Mouse (Mus musculus) testis, adult 2 months (tissue): ENCODE measurements around the gene Ap2a2. TPM values are rescaled to one million over a fixed set of nuclear protein-coding genes. Genes with fewer than 3 reads are reported as not detected.

Source experiments
- H3K27ac ChIP-seq: fragments of 200-500 bp; 2 replicates; pipeline ENCODE4 v1.5.1; 2012; ENCODE audit warnings: low read depth, low read length; ENCODE audit not compliant: control insufficient read depth, insufficient read depth
- H3K27me3 ChIP-seq: fragments of 200-500 bp; 2 replicates; pipeline ENCODE4 v1.6.1; 2012; ENCODE audit warnings: mild to moderate bottlenecking, low read length, moderate library complexity; ENCODE audit not compliant: control insufficient read depth, insufficient read depth
- H3K36me3 ChIP-seq: fragments of 200-500 bp; 2 replicates; pipeline ENCODE4 v1.6.1; 2012; ENCODE audit warnings: mild to moderate bottlenecking, low read length; ENCODE audit not compliant: control insufficient read depth, insufficient read depth
- H3K4me1 ChIP-seq: fragments of 200-500 bp; 2 replicates; pipeline ENCODE4 v1.6.1; 2012; ENCODE audit warnings: low read length; ENCODE audit not compliant: control insufficient read depth, insufficient read depth
- H3K4me3 ChIP-seq: fragments of 200-500 bp; 2 replicates; pipeline ENCODE4 v1.5.1; 2012; ENCODE audit warnings: low read depth, mild to moderate bottlenecking, low read length, moderate library complexity, mixed read lengths; ENCODE audit not compliant: control insufficient read depth
- CTCF ChIP-seq: fragments of 200-500 bp; IDR thresholded peaks from 2 replicates; pipeline ENCODE4 v1.5.1; 2012; ENCODE audit warnings: low read depth, mild to moderate bottlenecking, inconsistent platforms, low read length, moderate library complexity; ENCODE audit not compliant: control insufficient read depth, insufficient read depth, insufficient replicate concordance
- POLR2A ChIP-seq: fragments of 200-500 bp; IDR thresholded peaks from 2 replicates; pipeline ENCODE4 v1.6.1; 2012; ENCODE audit warnings: low read depth, mild to moderate bottlenecking, inconsistent platforms, low read length, moderate library complexity; ENCODE audit not compliant: control insufficient read depth
- polyA plus RNA-seq: library from polyadenylated mRNA; depleted of rRNA; stranded (reverse); fragments of >200 nt; gene quantifications from 2 replicates; pipeline ENCODE4 v1.2.3, GENCODE M21; 2012

The Ap2a2 gene
- polyA plus RNA-seq, 1 experiment: 25.4 TPM

DNA sequence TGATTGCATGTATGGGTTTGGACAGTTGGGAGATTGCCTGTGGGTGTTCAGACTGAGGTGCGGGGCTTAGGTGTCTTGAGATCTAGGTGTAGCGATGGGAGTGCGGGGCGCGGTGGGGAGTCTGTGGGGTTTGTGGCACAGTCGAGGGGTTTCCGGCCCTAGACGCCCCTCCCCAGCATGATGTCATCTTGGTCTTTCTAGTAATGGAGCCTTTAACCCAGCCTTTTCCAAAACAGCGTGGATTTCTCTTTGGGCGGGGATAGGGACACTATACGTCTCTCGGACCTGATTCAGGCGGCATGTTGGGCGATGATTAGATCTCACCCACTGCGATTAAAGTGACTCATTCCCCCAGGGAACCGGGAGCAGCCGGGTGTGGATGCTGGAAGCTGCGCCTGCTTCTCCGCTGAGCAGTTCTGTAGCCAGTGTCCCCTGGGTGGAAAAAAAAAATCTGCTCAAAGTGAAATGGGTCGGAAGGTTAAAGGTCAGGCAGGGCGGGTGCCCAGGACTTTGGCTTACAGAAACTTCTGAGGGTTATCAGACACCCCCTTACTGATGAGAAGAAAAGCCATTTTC, 967 bp downstream of the Ap2a2 start:
- TF ChIP-seq POLR2A: 0 out of 2 replicates have a peak, but pooled peaks have one; percentile 24
- TF ChIP-seq CTCF: no peak
- Histone ChIP-seq H3K27me3 (no peaks in the 10 kb centered on the region), H3K4me1 (peaks cover 13% of the 10 kb centered on the region), H3K4me3 (peak overlapping the region; percentile 86), H3K36me3 (no peaks in the 10 kb centered on the region), H3K27ac (no peak overlapping the region)

DNA sequence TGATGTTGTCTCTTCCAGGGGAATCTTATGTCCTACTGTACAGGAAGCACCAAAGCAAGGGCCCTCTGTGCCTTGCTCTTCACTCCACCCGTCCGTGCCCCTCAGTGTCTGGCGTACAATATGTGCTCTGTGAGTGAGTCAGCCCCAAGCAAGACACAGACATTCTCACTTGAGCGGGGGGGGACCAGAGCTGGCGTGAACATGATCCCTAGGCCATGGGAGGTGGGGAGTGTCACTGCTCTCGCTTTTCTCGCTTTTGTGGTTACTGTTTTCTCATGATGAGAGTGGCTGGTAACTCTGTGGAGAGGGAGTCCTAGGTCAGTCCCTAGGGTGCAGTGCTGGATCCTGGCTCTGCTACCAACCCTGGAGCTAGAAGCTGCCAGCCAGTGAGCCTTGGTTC, 2.6 kb downstream of the Ap2a2 start:
- TF ChIP-seq POLR2A (no peak), CTCF (no peak)
- Histone ChIP-seq H3K4me1 (peaks cover 13% of the 10 kb centered on the region), H3K4me3 (no peak overlapping the region)

DNA sequence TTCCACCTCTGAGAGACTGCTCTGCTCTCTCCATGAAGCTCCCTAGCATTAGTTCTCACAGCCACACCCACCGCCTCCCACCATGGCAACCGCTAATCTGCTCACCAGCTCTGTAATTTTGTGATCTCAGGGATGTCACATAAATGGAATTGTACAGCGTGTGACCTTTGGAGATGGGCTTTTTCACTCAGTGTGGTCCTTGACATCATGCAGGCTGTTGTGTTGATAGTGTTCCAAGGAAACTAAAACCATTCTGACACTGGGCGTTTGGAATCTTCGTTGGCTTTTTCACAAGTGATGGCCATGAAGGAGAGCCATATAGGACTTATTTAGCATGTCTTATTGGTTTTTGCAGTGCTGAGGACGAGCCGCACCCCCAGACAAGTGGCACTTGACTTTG, 4.6 kb downstream of the Ap2a2 start:
- no peaks in the 10 kb centered on the region for H3K27me3 ChIP-seq
- no peak overlapping the region for H3K27ac ChIP-seq
- peaks cover 10% of the 10 kb centered on the region for H3K4me1 ChIP-seq
- no peaks in the 10 kb centered on the region for H3K36me3 ChIP-seq
- H3K4me3 ChIP-seq: no peak overlapping the region
- no peak for TF ChIP-seq POLR2A
- TF ChIP-seq CTCF: no peak

More for the DNA sequence above, 2.6 kb downstream of the Ap2a2 start:
- Histone ChIP-seq H3K27me3 (no peaks in the 10 kb centered on the region), H3K27ac (no peak overlapping the region), H3K36me3 (no peaks in the 10 kb centered on the region)

DNA sequence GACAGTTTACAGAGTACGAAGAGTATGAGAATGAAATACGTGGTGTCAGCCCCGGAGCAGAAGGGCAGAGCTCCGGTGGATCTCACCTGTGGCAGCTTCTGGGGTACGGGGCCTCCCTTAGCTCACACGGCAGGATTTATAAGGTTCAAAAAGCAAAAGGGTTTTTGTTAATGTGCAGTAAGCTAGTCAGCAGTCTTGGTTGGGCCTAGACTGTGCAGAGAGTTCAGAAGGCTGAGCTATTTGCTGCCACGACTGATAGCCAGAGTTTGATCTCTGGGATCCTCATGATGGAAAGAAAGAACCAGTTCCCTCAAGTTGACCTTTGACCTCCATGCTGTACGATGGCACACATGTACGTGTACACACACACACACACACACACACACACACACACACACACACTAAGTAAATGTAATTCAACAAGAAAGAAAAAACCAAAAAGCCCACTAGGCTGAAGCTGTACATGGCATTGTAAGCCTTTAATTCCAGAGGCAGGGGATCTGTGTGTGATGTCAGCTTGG, 7.4 kb downstream of the Ap2a2 start:
- TF ChIP-seq POLR2A: no peak
- TF ChIP-seq CTCF: no peak
- Histone ChIP-seq H3K4me1 (no peaks in the 10 kb centered on the region), H3K27ac (no peak overlapping the region), H3K36me3 (no peaks in the 10 kb centered on the region), H3K4me3 (no peak overlapping the region), H3K27me3 (no peaks in the 10 kb centered on the region)

DNA sequence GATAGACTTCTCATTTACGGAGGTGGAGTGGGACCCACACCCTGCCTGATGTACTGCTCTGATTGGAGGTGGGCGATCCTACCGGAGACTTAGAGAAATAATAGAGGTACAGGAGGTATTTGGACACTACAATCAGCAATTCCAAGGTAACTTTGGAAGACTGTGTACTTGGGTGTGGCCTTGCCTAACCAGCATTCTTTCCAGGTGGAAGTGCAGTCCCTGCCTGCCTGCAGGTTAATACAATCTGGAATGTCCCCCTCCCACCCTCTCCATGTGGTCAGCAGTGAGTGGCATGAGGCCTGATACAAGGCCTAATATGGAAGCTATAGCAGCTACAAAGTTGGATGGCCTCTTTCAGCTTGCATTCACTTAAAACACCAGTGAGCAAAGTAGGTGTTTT, 7.9 kb downstream of the Ap2a2 start:
- Histone ChIP-seq H3K36me3 (no peaks in the 10 kb centered on the region), H3K27me3 (no peaks in the 10 kb centered on the region), H3K4me3 (no peak overlapping the region), H3K4me1 (no peaks in the 10 kb centered on the region), H3K27ac (no peak overlapping the region)
- no peak for TF ChIP-seq POLR2A
- TF ChIP-seq CTCF: no peak

DNA sequence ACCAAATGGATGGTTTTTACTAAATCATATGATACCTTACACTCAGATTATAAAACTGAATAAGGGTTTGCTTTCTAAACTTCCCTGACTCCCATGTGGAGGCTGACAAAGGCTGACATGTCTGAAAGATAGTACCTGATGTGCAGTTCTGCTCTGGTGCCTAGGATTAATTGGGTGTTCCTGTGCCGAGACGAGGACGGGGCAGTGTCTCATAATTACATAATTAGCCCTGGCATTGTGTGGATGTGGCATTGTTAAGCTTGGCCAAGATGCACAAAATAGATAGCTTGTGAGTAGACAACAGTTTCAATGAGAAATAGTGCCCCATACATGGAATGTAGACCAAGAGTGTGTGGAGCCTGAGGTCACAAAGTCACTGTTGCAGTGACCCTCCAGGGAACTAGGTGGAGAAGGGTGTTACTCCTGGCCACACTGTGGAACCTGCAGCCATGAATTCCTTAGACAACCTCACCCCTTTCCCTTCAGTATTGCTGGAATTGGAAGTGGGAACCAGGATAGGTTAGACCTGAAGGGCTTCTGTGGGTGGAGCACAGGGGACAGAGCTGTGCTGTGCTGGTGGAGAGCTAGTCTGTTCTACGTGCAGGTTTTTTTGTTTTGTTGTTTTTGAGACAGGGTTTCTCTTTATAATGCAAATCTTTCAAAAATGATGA, 8.8 kb downstream of the Ap2a2 start:
- no peaks in the 10 kb centered on the region for H3K36me3 ChIP-seq
- H3K27ac ChIP-seq: no peak overlapping the region
- H3K4me3 ChIP-seq: no peak overlapping the region
- no peaks in the 10 kb centered on the region for H3K4me1 ChIP-seq
- TF ChIP-seq CTCF (no peak), POLR2A (no peak)
- H3K27me3 ChIP-seq: no peaks in the 10 kb centered on the region

DNA sequence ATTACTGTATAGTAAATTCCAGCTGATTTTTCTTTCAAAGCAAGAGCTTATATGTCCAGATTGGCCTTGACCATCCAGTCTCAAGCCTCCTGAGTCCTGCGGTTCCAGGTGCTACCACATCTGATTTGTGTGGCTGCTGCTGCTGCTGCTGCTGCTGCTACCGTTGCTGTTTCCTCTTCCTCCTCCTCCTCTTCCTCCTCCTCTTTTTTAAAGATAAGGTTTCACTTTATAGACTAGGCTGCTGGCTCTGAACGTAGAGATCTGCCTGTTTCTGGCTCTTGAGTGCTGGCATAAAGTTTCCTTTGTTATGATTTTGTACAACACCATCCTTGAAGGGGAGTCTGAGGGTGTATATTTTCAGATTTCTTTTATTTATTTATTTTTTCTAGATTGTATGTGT, 12.1 kb downstream of the Ap2a2 start:
- H3K27me3 ChIP-seq: no peaks in the 10 kb centered on the region
- TF ChIP-seq POLR2A: no peak
- no peak for TF ChIP-seq CTCF
- no peak overlapping the region for H3K4me3 ChIP-seq
- no peak overlapping the region for H3K27ac ChIP-seq
- no peaks in the 10 kb centered on the region for H3K4me1 ChIP-seq
- no peaks in the 10 kb centered on the region for H3K36me3 ChIP-seq

DNA sequence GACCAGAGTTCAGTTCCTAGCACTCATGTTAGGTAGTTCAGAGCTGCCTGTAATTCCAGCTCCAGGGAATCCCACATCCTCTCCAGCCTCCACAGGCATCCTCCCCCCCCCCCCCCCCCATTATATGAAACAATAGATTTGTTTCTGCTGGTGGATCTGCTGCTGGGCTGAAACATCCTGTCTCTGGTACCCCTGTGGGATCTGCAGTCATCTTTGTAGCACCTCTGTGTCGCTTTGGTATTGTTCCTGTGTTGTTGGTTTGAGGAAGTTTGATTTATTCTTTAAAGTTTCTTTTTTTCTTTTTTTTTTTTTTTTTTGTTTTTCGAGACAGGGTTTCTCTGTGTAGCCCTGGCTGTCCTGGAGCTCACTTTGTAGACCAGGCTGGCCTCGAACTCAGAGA, 13.5 kb downstream of the Ap2a2 start:
- no peaks in the 10 kb centered on the region for H3K36me3 ChIP-seq
- H3K27me3 ChIP-seq: no peaks in the 10 kb centered on the region
- TF ChIP-seq POLR2A: no peak
- no peak for TF ChIP-seq CTCF
- H3K27ac ChIP-seq: no peak overlapping the region
- no peaks in the 10 kb centered on the region for H3K4me1 ChIP-seq
- H3K4me3 ChIP-seq: no peak overlapping the region
